Mouse (Mus musculus): Measurements from ENCODE around the gene Pcsk2.

The Pcsk2 gene

DNA sequence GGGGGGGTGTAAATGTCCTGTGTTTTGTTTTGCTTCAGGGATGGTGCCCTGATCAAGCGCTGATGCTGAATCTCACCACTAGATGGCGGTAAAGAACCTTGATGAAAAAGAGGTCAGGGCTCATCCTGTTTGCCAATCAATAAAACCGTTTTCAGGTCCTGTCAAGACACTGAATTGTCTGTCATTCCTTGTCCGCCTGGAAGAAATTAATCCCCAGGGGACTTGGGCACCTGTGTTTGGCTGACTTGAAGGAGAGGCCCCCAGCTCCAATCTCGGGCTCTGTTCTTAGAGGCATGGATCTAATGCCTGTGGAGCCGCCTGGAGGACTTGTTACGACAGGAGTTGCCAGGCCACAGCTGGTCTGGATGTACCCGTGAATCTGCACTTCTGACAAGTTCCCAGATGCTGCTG, 291.3 kb downstream of the Pcsk2 start:
- in situ Hi-C loops (cut with MboI, MseI): loop anchor here (5.0 kb wide), 3 partner anchors 75 to 380 kb away; no protein-coding TSS in a partner anchor

DNA sequence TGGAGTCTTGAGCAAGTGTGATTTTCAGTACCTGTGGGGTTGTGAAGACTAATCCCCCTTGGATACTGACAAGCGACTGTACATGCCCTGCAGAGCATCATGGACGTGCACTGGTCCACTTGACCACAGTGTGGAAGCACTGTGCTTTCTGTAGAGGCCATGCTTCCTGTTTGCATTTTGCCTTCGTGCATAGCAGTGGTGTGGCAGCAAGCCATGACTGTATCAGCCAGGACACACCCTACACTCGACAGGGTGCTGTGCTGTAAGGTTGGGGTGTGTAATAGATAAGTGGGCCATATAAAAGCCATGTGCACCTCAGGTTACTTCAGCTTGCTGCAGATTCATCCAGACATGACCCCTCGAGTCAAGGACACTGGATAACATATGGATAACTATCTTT, 292.7 kb downstream of the Pcsk2 start:
- in situ Hi-C loops (cut with MboI, MseI): loop anchor here (5.0 kb wide), 3 partner anchors 74 to 379 kb away; no protein-coding TSS in a partner anchor

DNA sequence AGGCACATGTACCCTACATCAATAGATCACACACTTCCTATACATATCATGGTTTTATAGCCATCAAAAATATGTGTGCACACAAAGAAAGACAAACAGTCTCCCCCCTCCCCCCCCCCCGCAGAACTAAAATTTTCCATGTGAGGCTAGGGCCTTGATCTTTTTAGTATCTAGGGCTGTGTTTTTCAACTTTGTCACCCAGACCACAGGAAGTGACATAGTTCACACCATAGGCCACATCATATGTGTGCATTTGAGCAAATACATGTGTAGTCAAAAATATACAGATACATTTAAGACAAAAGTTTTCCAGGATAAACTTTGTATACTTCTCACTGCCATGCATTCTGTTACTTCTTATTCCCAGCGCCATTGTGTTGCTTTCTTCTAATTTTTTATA, 293.5 kb downstream of the Pcsk2 start:
- in situ Hi-C loops (cut with MboI, MseI): loop anchor here (5.0 kb wide), 3 partner anchors 73 to 378 kb away; no protein-coding TSS in a partner anchor

DNA sequence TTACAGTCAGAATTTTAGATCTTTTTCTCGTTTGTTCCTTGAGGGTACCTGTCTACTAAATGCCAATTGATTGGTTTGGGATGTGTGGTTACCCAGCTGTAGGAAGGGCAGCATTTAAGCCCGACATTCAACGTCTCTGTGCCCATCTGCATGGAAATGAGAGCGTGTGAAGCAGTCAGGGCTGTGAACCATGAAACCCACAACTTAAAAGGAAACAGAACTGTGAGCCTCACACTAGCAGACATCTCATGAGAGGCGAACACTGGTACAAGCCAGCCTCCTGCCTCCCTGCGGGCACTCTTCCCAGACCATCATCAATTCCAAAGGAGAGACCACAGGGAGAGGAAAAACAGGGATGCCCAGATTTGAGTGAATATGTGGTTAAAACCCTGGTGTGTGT, 294.9 kb downstream of the Pcsk2 start:
- in situ Hi-C loops (cut with MboI, MseI): no loop called here

DNA sequence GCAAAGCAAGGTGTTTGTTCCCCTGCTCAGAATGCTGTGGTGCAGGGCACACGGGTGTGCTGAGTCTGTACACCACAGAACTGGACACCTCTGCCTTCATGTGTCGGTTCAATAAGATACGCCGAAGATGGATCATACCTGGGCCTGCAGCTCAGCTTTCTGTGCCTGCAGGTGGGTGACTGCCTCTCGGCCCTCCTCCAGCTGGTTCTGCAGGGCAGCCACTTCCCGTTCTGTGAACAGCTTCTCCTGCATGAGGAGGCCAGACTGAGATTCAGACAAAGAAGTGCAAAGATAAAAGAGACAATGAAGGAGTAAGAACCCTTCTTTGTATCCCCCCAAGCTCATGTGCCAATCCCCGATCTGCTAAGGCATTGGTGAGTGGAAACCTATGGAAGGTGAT, 295.6 kb downstream of the Pcsk2 start:
- in situ Hi-C loops (cut with MboI, MseI): no loop called here

DNA sequence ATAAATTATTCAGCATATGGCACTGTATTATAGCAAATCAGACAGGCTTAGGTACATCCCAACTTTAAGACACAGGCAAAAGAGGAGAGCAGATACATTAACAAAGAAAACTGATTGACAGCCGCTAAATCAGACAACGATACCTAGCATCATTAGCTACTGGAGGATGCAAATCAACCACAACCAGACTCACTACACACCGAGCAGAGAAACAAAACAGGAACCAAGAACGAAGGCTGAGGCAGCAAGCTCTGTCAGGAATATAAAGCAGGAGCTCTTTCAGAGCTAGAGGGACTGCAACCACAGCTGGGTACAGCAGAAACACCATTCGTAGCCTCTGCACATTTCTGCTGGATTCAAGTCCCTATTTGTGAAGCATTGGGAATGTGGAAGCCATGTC, 298.8 kb downstream of the Pcsk2 start:
- in situ Hi-C loops (cut with MboI, MseI): no loop called here

DNA sequence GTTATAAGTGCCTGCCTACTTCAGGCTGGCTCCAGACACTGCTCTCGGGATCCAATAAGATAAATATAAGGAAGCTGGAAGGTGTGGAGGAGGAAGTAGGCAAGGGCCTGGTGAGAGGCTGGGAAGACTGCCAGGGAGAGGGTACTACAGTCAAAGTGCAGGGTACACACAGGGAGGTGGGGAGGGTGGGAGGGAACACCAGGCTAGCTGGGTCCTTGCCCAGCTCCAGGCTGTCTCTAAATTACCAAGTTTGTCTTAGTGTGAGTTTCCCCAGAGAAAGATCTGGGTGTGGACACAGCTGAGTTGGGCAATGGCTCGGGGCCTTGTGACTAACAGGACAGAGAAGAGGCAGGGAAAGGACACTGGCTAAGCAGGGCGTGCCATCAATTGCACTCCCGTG, 300.8 kb downstream of the Pcsk2 start:
- in situ Hi-C loops (cut with MboI, MseI): no loop called here

DNA sequence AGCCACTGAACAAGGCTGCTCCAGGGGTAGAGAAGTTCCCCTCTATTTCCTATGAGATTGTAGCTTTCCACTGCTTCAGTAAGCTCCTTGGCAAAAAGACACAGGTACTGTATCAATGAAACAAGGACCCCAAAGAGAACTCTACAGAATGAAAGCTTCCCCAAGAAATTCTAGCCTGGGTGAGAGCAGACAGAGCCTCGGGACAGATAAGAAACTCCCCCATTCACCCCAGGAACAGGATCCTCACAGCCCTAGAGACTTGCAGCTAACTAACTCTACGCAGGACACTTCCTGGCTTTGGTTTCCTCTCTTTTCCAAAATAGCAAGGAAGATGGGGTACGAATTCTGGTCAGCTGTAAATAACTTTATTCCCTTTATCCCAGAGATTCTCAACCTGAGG, 301.3 kb downstream of the Pcsk2 start:
- in situ Hi-C loops (cut with MboI, MseI): no loop called here

DNA sequence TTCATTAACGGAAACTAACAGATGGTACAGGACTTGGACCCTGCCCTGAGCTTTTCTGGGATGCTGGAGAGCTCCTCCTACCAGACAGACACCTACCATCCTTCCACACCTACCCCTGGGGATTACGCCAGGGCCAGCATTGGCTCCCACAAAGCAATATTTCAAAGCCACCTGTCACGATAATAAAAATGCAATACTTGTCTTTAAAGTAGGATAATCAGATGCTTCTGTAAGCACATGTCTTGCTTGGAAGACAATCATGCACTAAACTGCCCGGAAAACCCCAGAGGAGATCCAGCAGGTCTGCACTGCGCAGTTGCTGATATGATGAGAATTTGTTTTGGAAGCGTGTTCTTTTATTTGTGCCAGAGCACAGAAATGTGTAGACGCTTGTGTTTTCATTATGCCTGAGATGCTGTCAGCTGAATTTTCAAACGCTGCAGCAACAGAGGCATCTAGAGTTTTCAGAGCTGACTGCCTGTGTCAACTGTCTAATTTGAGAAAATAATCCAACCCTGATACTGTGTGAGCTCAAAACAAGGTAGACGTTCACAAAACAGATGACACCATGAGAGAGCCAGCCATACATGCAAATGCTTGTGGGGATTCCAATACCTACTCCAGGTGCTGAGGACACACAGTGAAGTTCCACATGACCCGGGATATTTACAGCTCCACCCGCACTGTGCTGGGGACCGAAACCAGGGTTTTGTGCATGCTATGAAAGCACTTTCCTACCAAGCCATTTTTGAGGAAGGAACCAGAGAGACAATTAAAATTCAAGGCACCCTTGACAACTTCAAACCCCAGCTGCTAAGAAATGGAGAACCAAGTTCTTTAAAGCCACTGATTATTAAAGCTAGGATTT, 305.6 kb downstream of the Pcsk2 start:
- in situ Hi-C loops (cut with MboI, MseI): no loop called here

DNA sequence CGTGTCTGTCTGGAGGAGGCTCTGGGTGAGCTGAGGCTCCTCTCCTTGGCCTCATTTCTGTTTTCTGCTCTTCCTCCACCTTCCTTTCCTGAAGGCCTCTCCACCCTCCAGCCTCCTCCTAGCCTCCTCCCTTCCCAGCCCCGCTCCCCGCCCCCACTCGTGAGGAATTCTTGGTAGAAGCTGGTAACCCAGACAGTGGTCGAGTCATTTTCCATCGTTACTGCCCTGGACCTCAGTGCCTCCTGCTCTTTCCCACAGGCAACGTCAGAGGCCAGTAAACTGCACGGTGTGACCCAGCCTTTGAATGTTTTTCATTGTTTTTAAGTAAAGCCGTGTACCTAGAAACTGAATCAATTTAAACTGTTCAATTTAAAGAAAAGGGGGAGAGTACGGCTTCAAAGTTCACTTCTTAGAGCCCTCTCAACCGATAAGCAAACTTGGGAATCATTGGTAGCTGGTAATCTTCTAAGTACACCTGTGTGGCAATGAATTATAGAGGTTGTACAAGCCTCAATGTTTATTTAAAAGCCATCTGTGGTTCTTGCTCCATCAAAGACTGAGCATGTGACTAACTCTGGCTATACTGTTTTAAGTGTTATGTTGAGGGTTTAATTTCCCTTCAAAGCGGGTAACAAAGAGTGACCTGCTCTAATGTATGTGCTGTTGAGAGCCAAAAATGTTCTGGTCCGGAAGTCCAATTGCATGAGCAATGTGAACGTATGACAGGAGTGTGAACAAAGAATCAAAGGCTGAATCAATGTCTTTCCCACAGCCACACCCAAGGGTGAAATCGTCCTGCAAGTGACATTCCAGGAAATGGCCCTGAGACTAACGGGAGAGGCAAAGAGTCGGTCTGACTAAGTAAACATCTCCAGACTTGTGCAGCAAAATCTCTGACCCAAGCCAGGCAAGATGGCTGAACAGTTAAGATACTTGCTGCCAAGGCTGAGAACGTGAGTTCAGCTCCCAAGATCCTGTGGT, 306.6 kb downstream of the Pcsk2 start:
- in situ Hi-C loops (cut with MboI, MseI): no loop called here

DNA sequence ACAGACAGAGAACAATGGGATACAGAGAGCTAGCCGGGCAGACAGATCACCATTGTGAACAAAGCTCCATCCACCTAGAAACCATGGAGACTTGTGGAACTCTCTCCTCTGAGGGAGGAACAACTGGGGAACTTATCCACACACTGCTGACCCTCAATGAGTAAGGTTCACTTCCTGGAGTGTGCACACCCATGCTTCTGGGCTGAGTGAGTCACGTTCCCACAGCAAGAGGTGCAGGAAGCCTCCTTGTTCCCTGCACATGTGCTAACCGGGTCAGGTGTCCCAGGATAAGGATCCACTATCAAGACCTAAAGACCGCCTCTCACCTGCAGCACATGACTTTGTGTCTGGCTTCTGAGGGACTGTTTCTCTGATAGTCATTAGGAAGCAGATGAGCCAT, 307.5 kb downstream of the Pcsk2 start:
- in situ Hi-C loops (cut with MboI, MseI): no loop called here

DNA sequence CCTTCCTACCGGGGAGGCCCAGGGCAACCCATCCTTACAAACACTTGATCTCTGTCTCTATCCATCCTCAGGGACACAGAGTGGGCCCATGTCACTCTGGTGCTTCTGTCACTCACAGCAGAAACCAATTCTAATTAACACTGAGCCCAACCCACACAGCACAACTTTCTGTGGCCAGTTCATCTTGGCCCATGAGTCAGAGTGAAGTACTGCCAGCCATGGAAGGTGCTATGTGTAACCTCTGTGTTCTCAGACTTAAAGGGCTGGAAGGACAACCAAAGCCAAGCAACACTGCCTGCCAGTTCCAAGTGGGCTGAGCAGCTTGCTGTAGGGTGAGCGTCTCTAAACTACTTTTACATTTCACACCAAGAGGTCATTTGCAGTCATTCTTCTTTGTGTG, 313.2 kb downstream of the Pcsk2 start:
- in situ Hi-C loops (cut with MboI, MseI): no loop called here

DNA sequence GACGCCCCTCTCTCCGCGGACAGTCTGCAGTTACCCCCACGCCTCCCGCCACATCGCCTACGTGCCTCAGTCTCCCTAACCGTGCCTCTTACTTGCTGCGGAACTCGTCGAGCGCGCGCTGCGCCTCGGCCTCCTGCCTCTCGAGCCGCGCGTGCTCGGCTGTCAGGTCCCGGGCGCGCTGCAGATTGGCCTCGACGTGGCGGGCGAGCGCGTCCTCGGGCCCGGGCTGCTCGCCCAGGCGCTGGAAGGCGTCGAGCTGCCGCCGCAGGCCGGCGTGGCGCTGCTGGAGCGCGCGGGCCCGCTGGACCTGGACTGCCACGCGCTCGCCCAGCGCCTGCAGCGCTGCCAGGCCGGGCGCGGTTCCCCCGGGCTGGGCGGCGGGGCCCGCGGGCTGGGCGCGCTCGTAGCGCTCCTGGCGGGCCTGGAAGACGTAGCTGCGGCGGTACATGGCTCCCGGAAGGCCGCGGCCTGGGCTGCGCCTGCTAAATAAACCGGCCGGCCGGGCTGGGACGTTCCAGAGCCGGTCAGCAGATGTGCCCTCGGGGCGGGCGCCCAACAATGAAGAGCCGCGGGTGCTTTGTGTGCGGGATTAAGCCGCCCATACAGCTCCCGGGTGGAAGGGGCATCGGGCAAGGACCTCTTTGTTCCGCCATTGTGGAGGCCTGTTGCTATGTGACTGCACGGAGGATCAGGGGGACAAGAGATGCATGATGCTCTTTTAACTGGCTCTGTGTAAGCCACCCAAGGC, 316.7 kb downstream of the Pcsk2 start, which contains the start of gene Bfsp1:
Gene Bfsp1, minus strand, starts transcription at position 690 of the 748 bp plus-strand sequence.
- in situ Hi-C loops (cut with MboI, MseI): no loop called here

DNA sequence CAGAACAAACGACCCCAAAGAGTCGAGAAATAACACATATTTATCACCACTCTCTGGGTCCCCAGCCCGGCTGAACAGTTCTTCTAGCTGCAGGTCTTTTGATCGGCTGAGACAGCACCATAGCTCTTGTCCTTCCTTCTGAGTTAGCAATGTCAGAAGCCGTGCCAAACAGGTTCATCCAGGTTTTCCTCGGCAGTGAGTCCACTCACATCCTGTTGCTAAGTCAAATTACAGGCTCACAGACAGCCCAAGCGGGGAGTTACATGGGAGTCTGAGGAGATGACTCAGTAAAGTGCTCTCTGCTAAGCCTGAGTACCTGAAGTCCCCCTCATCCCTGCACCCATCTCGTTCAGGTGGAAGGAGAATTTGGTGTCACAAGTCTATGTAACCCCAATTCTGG, 318.6 kb downstream of the Pcsk2 start:
- in situ Hi-C loops (cut with MboI, MseI): no loop called here
